Mouse (Mus musculus) cerebellum, postnatal 4 days (tissue): ENCODE measurements around the gene Gpi1.

Source experiments
- DNase-seq, 2 experiments: peaks; one replicate each; pipeline ENCODE4 v3.0.0; 2022; ENCODE audit warnings: low spot score in 2 of 2, mixed read lengths in 1 of 2

Gene Gpi1

GRCm38 (mm10) chr7:34230116-34230515 is at the start of gene Gpi1:
TSS of gene Gpi1 (minus strand) at chr7:34230336.
- DNase-seq, result peak; percentile 56 to 73

- DNase-seq, result no peak
These were observed 47.5 kb upstream of the Gpi1 start for GRCm38 (mm10) chr7:34277656-34278055.

- DNase-seq, result no peak
These were observed 45.9 kb upstream of the Gpi1 start for GRCm38 (mm10) chr7:34276066-34276465.

GRCm38 (mm10) chr7:34272465-34272864 is 42.3 kb upstream of the Gpi1 start:
- DNase-seq, result no peak

GRCm38 (mm10) chr7:34268463-34268862 is 38.3 kb upstream of the Gpi1 start:
- no peak for DNase-seq

GRCm38 (mm10) chr7:34266421-34266820 is 36.3 kb upstream of the Gpi1 start:
- DNase-seq, result no peak

GRCm38 (mm10) chr7:34265876-34266346 is 35.8 kb upstream of the Gpi1 start:
- DNase-seq, result peak; percentile 29 to 39

- DNase-seq, result no peak
These were observed 33.3 kb upstream of the Gpi1 start for GRCm38 (mm10) chr7:34263437-34263836.

GRCm38 (mm10) chr7:34258407-34258806 is 28.3 kb upstream of the Gpi1 start:
- no peak for DNase-seq

GRCm38 (mm10) chr7:34257279-34257678 is 27.1 kb upstream of the Gpi1 start:
- no peak for DNase-seq

- DNase-seq, result no peak
These were observed 25.8 kb upstream of the Gpi1 start for GRCm38 (mm10) chr7:34255916-34256315.

GRCm38 (mm10) chr7:34255137-34255536 is 25.0 kb upstream of the Gpi1 start:
- DNase-seq, result no peak

GRCm38 (mm10) chr7:34252030-34252429 is 21.9 kb upstream of the Gpi1 start:
- DNase-seq, result no peak

- no peak for DNase-seq
These were observed 20.6 kb upstream of the Gpi1 start, which contains the start of gene Gm6096 for GRCm38 (mm10) chr7:34250738-34251137. TSS of gene Gm6096 (plus strand) at chr7:34251038.

- no peak for DNase-seq
These were observed 16.8 kb upstream of the Gpi1 start for GRCm38 (mm10) chr7:34246870-34247499.

- DNase-seq, result peak; percentile 44 to 81
These were observed 12.0 kb upstream of the Gpi1 start for GRCm38 (mm10) chr7:34242176-34242575.

GRCm38 (mm10) chr7:34238086-34238485 is 8.0 kb upstream of the Gpi1 start:
- no peak for DNase-seq

GRCm38 (mm10) chr7:34235602-34236001 is 5.5 kb upstream of the Gpi1 start:
- DNase-seq, result no peak

GRCm38 (mm10) chr7:34234610-34235561 is 4.8 kb upstream of the Gpi1 start:
- no peak for DNase-seq

GRCm38 (mm10) chr7:34233909-34234609 is 3.9 kb upstream of the Gpi1 start:
- peak; percentile 98 to 99 for DNase-seq

- DNase-seq, result no peak
These were observed 2.9 kb upstream of the Gpi1 start for GRCm38 (mm10) chr7:34232785-34233725.
